Mouse (Mus musculus) limb, embryonic 15.5 days (tissue): ENCODE measurements around the gene Klhl12. TPM values are rescaled to one million over a fixed set of nuclear protein-coding genes. Genes with fewer than 3 reads are reported as not detected.

Experiments
- polyA plus RNA-seq: library from polyadenylated mRNA; unstranded; fragments of >200 nt; fragmentation: Nextera tagmentation; extraction: Ambion mirVana; gene quantifications from 2 replicates; pipeline ENCODE4 v1.2.1, GENCODE M21; 2015

Klhl12 gene
- polyA plus RNA-seq, 1 experiment from 2014 or later, result 25.9 TPM

Other genes with a start within 250 kb of the Klhl12 start
- 1.8 and 2.0 TPM in 2 replicates for gene Adora1, start 220.1 kb upstream of the Klhl12 start, polyA plus RNA-seq
- 117 and 227 TPM in 2 replicates for gene Myog, start 165.5 kb upstream of the Klhl12 start, polyA plus RNA-seq
- 7.5 and 11.1 TPM in 2 replicates for gene Ppfia4, start 122.6 kb upstream of the Klhl12 start, polyA plus RNA-seq
- 80.2 and 80.3 TPM in 2 replicates for gene Tmem183a, start 93.6 kb upstream of the Klhl12 start, polyA plus RNA-seq
- not detected in 2 replicates for gene 4933406M09Rik, start 69.6 kb upstream of the Klhl12 start, polyA plus RNA-seq
- gene Cyb5r1, start 50.0 kb upstream of the Klhl12 start, polyA plus RNA-seq, result 38.8 and 44.2 TPM in 2 replicates
- gene Adipor1, start 40.2 kb upstream of the Klhl12 start, polyA plus RNA-seq, result 102 and 109 TPM in 2 replicates
- gene Rabif, start 39.1 kb downstream of the Klhl12 start, polyA plus RNA-seq, result 43.6 and 47.8 TPM in 2 replicates
- 0.10 TPM in 1 of 2 replicates, not detected in the other for gene Mgat4e, start 94.2 kb downstream of the Klhl12 start, polyA plus RNA-seq
- 63.9 and 80.8 TPM in 2 replicates for gene Kdm5b, start 104.6 kb downstream of the Klhl12 start, polyA plus RNA-seq
- 0.98 and 1.3 TPM in 2 replicates for gene Syt2, start 191.1 kb downstream of the Klhl12 start, polyA plus RNA-seq